Mouse (Mus musculus): ENCODE results near the gene 4430402I18Rik. TPM values are rescaled to one million over a fixed set of nuclear protein-coding genes. Genes with fewer than 3 reads are reported as not detected.
A peak's percentile ranks its signal among the peaks of the same experiment; 100 is the strongest.

Gene 4430402I18Rik
- polyA plus RNA-seq, 1 experiment from 2014 or later: 5.9 TPM

- Histone ChIP-seq H3K9ac (replicated peaks; ENCODE audit: low read depth) (no peak overlapping the region), H3K27ac (ENCODE audit: low read length) (no peak overlapping the region), H3K9me3 (ENCODE audit: low read length) (no peaks in the 10 kb centered on the region), H3K4me3 (ENCODE audit: low read depth, low read length) (no peak overlapping the region), H3K4me2 (replicated peaks; ENCODE audit: low read depth, low read length) (no peak overlapping the region), H3K4me1 (ENCODE audit: insufficient read depth, low read depth, low read length) (no peaks in the 10 kb centered on the region), H3K36me3 (ENCODE audit: insufficient read depth, low read length) (no peaks in the 10 kb centered on the region), H3K27me3 (replicated peaks; ENCODE audit: insufficient read depth, low read length) (no peaks in the 10 kb centered on the region)
- ATAC-seq: no peak
- TF ChIP-seq CTCF (IDR thresholded peaks at IDR 0.05) (no peak), EP300 (IDR thresholded peaks at IDR 0.05) (no peak)
- peak; percentile 25 for DNase-seq (ENCODE audit: low spot score)
- 22% methylated on average over 1 of the region's 1 CpGs for whole genome bisulfite sequencing
Observed at GRCm38 (mm10) chr19:28888496-28888895, 79.1 kb downstream of the 4430402I18Rik start.

GRCm38 (mm10) chr19:28883126-28883525 lies 84.5 kb downstream of the 4430402I18Rik start:
- DNase-seq (ENCODE audit: low spot score): peak; percentile 51
- H3K4me3 ChIP-seq (ENCODE audit: low read depth, low read length): no peak overlapping the region
- no peak overlapping the region for H3K4me2 ChIP-seq (replicated peaks; ENCODE audit: low read depth, low read length)
- 50% methylated on average over 1 of the region's 1 CpGs for WGBS
- H3K9me3 ChIP-seq (ENCODE audit: low read length): no peaks in the 10 kb centered on the region
- peak; percentile 30; the same call in 1 of the 2 replicates for ATAC-seq
- H3K36me3 ChIP-seq (ENCODE audit: insufficient read depth, low read length): no peaks in the 10 kb centered on the region
- TF ChIP-seq EP300 (IDR thresholded peaks at IDR 0.05) (no peak), CTCF (IDR thresholded peaks at IDR 0.05) (peak; percentile 80)
- no peaks in the 10 kb centered on the region for H3K27me3 ChIP-seq (replicated peaks; ENCODE audit: insufficient read depth, low read length)
- H3K4me1 ChIP-seq (ENCODE audit: insufficient read depth, low read depth, low read length): no peaks in the 10 kb centered on the region
- H3K27ac ChIP-seq (ENCODE audit: low read length): no peak overlapping the region
- H3K9ac ChIP-seq (replicated peaks; ENCODE audit: low read depth): no peak overlapping the region

- H3K9me3 ChIP-seq (ENCODE audit: low read length): no peaks in the 10 kb centered on the region
- no peaks in the 10 kb centered on the region for H3K4me1 ChIP-seq (ENCODE audit: insufficient read depth, low read depth, low read length)
- DNase-seq (ENCODE audit: low spot score): no peak
- H3K36me3 ChIP-seq (ENCODE audit: insufficient read depth, low read length): no peaks in the 10 kb centered on the region
- ATAC-seq: no peak
- WGBS: 91% methylated on average over 2 of the region's 2 CpGs
- H3K27ac ChIP-seq (ENCODE audit: low read length): no peak overlapping the region
- no peak for TF ChIP-seq EP300 (IDR thresholded peaks at IDR 0.05)
- TF ChIP-seq CTCF (IDR thresholded peaks at IDR 0.05): no peak
- H3K4me2 ChIP-seq (replicated peaks; ENCODE audit: low read depth, low read length): no peak overlapping the region
- no peak overlapping the region for H3K4me3 ChIP-seq (ENCODE audit: low read depth, low read length)
- H3K9ac ChIP-seq (replicated peaks; ENCODE audit: low read depth): no peak overlapping the region
- no peaks in the 10 kb centered on the region for H3K27me3 ChIP-seq (replicated peaks; ENCODE audit: insufficient read depth, low read length)
Observed at GRCm38 (mm10) chr19:28879476-28879875, 88.1 kb downstream of the 4430402I18Rik start.

- TF ChIP-seq EP300 (IDR thresholded peaks at IDR 0.05): no peak
- TF ChIP-seq CTCF (IDR thresholded peaks at IDR 0.05): no peak
- no peak overlapping the region for H3K27ac ChIP-seq (ENCODE audit: low read length)
- no peak overlapping the region for H3K9ac ChIP-seq (replicated peaks; ENCODE audit: low read depth)
- no peaks in the 10 kb centered on the region for H3K9me3 ChIP-seq (ENCODE audit: low read length)
- no peak overlapping the region for H3K4me3 ChIP-seq (ENCODE audit: low read depth, low read length)
- H3K36me3 ChIP-seq (ENCODE audit: insufficient read depth, low read length): no peaks in the 10 kb centered on the region
- 56% methylated on average over 2 of the region's 2 CpGs for WGBS
- no peak overlapping the region for H3K4me2 ChIP-seq (replicated peaks; ENCODE audit: low read depth, low read length)
- H3K4me1 ChIP-seq (ENCODE audit: insufficient read depth, low read depth, low read length): no peaks in the 10 kb centered on the region
- no peak for DNase-seq (ENCODE audit: low spot score)
- H3K27me3 ChIP-seq (replicated peaks; ENCODE audit: insufficient read depth, low read length): no peaks in the 10 kb centered on the region
- no peak for ATAC-seq
Observed at GRCm38 (mm10) chr19:28870351-28870750, 97.2 kb downstream of the 4430402I18Rik start.

- Histone ChIP-seq H3K4me3 (ENCODE audit: low read depth, low read length) (no peak overlapping the region), H3K9me3 (ENCODE audit: low read length) (no peaks in the 10 kb centered on the region), H3K9ac (replicated peaks; ENCODE audit: low read depth) (no peak overlapping the region), H3K27ac (ENCODE audit: low read length) (no peak overlapping the region), H3K27me3 (replicated peaks; ENCODE audit: insufficient read depth, low read length) (no peaks in the 10 kb centered on the region), H3K4me2 (replicated peaks; ENCODE audit: low read depth, low read length) (no peak overlapping the region), H3K4me1 (ENCODE audit: insufficient read depth, low read depth, low read length) (no peaks in the 10 kb centered on the region), H3K36me3 (ENCODE audit: insufficient read depth, low read length) (no peaks in the 10 kb centered on the region)
- DNase-seq (ENCODE audit: low spot score): no peak
- TF ChIP-seq CTCF (IDR thresholded peaks at IDR 0.05): no peak
- no peak for TF ChIP-seq EP300 (IDR thresholded peaks at IDR 0.05)
- ATAC-seq: no peak
- 84% methylated on average over 6 of the region's 6 CpGs for WGBS
Observed at GRCm38 (mm10) chr19:28869251-28869855, 98.2 kb downstream of the 4430402I18Rik start.

- no peaks in the 10 kb centered on the region for H3K27me3 ChIP-seq (replicated peaks; ENCODE audit: insufficient read depth, low read length)
- ATAC-seq (no peak), DNase-seq (ENCODE audit: low spot score) (no peak)
- no peaks in the 10 kb centered on the region for H3K4me1 ChIP-seq (ENCODE audit: insufficient read depth, low read depth, low read length)
- TF ChIP-seq CTCF (IDR thresholded peaks at IDR 0.05) (no peak), EP300 (IDR thresholded peaks at IDR 0.05) (no peak)
- no peak overlapping the region for H3K4me2 ChIP-seq (replicated peaks; ENCODE audit: low read depth, low read length)
- WGBS: 90% methylated on average over 1 of the region's 1 CpGs
- no peak overlapping the region for H3K9ac ChIP-seq (replicated peaks; ENCODE audit: low read depth)
- H3K9me3 ChIP-seq (ENCODE audit: low read length): no peaks in the 10 kb centered on the region
- no peaks in the 10 kb centered on the region for H3K36me3 ChIP-seq (ENCODE audit: insufficient read depth, low read length)
- H3K27ac ChIP-seq (ENCODE audit: low read length): no peak overlapping the region
- no peak overlapping the region for H3K4me3 ChIP-seq (ENCODE audit: low read depth, low read length)
Observed at GRCm38 (mm10) chr19:28865501-28865900, 102.1 kb downstream of the 4430402I18Rik start.

- no peak overlapping the region for H3K9ac ChIP-seq (replicated peaks; ENCODE audit: low read depth)
- H3K27ac ChIP-seq (ENCODE audit: low read length): no peak overlapping the region
- no peaks in the 10 kb centered on the region for H3K4me1 ChIP-seq (ENCODE audit: insufficient read depth, low read depth, low read length)
- H3K27me3 ChIP-seq (replicated peaks; ENCODE audit: insufficient read depth, low read length): no peaks in the 10 kb centered on the region
- no peak overlapping the region for H3K4me2 ChIP-seq (replicated peaks; ENCODE audit: low read depth, low read length)
- no peaks in the 10 kb centered on the region for H3K36me3 ChIP-seq (ENCODE audit: insufficient read depth, low read length)
- no peak overlapping the region for H3K4me3 ChIP-seq (ENCODE audit: low read depth, low read length)
- TF ChIP-seq CTCF (IDR thresholded peaks at IDR 0.05) (no peak), EP300 (IDR thresholded peaks at IDR 0.05) (no peak)
- 61% methylated on average over 6 of the region's 6 CpGs for WGBS
- no peaks in the 10 kb centered on the region for H3K9me3 ChIP-seq (ENCODE audit: low read length)
- no peak for ATAC-seq
- peak; percentile 21 for DNase-seq (ENCODE audit: low spot score)
Observed at GRCm38 (mm10) chr19:28864981-28865380, 102.6 kb downstream of the 4430402I18Rik start.
